ENCODE assay signal across 9 mouse cellular contexts in the genomic region with DNA sequence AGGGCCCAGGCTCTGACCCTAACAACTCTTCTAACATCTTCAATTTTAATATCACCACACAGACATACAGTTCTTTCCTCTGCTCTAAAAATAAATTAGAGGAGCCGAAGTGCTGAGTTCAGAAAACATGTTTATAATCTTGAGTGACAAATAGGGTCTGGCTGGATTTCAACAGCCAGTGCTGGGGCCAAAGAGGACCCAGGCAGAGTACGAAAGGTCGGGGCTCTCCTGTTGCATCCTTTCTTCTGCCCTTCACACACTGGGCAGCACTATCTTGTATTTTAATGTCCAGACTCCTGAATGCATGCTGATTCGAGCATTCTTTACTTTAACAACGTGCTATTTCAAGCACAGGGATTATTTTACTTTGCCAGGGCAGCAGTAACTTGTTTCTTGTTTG. TPM values are rescaled to one million over a fixed set of nuclear protein-coding genes. Genes with fewer than 3 reads are reported as not detected.
DNase-seq lines count a peak whose midpoint lies in the region; ATAC-seq and TF ChIP-seq lines count a peak whose summit lies in the region.
"Had no signal": no experiment of that assay in that cellular context is flagged by ENCODE, and none has a peak within 500 bp of the region (broad histone marks: within the 10 kb centered on the region; RNA-seq: fewer than 3 reads in every experiment).

No protein-coding gene starts in this region.

- no peaks in the 10 kb centered on the region for H3K9me3 ChIP-seq in heart, embryonic 12.5 days (replicated peaks)
- H3K9me3 ChIP-seq in kidney, postnatal 0 days (replicated peaks; ENCODE audit: low read length): no peaks in the 10 kb centered on the region
- H3K9me3 ChIP-seq in stomach, embryonic 14.5 days (ENCODE audit: control insufficient read depth, low read depth, low read length): no peaks in the 10 kb centered on the region
- H3K9me3 ChIP-seq in forebrain, embryonic 13.5 days (replicated peaks): no peaks in the 10 kb centered on the region
- H3K9me3 ChIP-seq: forebrain, embryonic 12.5 days had no signal

- WGBS in heart, embryonic 12.5 days: 18% methylated on average over 5 of the region's 5 CpGs
- 8% methylated on average over 5 of the region's 5 CpGs for WGBS in kidney, postnatal 0 days
- WGBS in stomach, embryonic 14.5 days: 21% methylated on average over 5 of the region's 5 CpGs
- 66% methylated on average over 5 of the region's 5 CpGs for WGBS in forebrain, embryonic 13.5 days

- H3K4me3 ChIP-seq in heart, embryonic 12.5 days: no peak overlapping the region
- H3K4me3 ChIP-seq in kidney, postnatal 0 days (replicated peaks; ENCODE audit: low read depth, low read length): no peak overlapping the region
- no peak overlapping the region for H3K4me3 ChIP-seq in stomach, embryonic 14.5 days (ENCODE audit: low read depth, low read length)
- no peak overlapping the region for H3K4me3 ChIP-seq in forebrain, embryonic 13.5 days
- H3K4me3 ChIP-seq: forebrain, embryonic 12.5 days had no signal

- H3K27ac ChIP-seq in heart, embryonic 12.5 days (ENCODE audit: poor library complexity, severe bottlenecking): peak overlapping the region; percentile 73
- H3K27ac ChIP-seq in kidney, postnatal 0 days: peak overlapping the region; percentile 60
- no peak overlapping the region for H3K27ac ChIP-seq in stomach, embryonic 14.5 days (ENCODE audit: low read length)
- H3K27ac ChIP-seq in forebrain, embryonic 13.5 days: no peak overlapping the region
- H3K27ac ChIP-seq: forebrain, embryonic 12.5 days had no signal

- no peaks in the 10 kb centered on the region for H3K36me3 ChIP-seq in heart, embryonic 12.5 days
- H3K36me3 ChIP-seq in kidney, postnatal 0 days (ENCODE audit: insufficient read depth, low read length): no peaks in the 10 kb centered on the region
- no peaks in the 10 kb centered on the region for H3K36me3 ChIP-seq in stomach, embryonic 14.5 days (ENCODE audit: control insufficient read depth, insufficient read depth, low read length)
- H3K36me3 ChIP-seq in forebrain, embryonic 13.5 days (ENCODE audit: poor library complexity, severe bottlenecking): no peaks in the 10 kb centered on the region
- H3K36me3 ChIP-seq: forebrain, embryonic 12.5 days had no signal

- peak; percentile 26 for DNase-seq in ovary, adult 18-20 months (ENCODE audit: low spot score)
- no peak for DNase-seq in ovary, postnatal 10 days (ENCODE audit: low spot score)
- DNase-seq in kidney, postnatal 0 days (ENCODE audit: low spot score): peak; percentile 21
- DNase-seq in right cerebral cortex, postnatal 25 days: no peak
- DNase-seq in right cerebral cortex, postnatal 10 days (ENCODE audit: low spot score in 2 of 2): no peak

- H3K4me1 ChIP-seq in heart, embryonic 12.5 days (replicated peaks): peaks cover 18% of the 10 kb centered on the region
- H3K4me1 ChIP-seq in kidney, postnatal 0 days (replicated peaks; ENCODE audit: insufficient read depth, low read length): peaks cover 9% of the 10 kb centered on the region
- no peaks in the 10 kb centered on the region; the same call in 1 of the 2 replicates for H3K4me1 ChIP-seq in stomach, embryonic 14.5 days (ENCODE audit: control insufficient read depth, insufficient read depth, low read length)
- H3K4me1 ChIP-seq in forebrain, embryonic 13.5 days: no peaks in the 10 kb centered on the region
- H3K4me1 ChIP-seq: forebrain, embryonic 12.5 days had no signal

- peak; percentile 67; the same call in 1 of the 2 replicates for ATAC-seq in heart, embryonic 12.5 days (ENCODE audit: insufficient number of reproducible peaks, low FRiP score)
- peak; percentile 57 for ATAC-seq in kidney, postnatal 0 days (replicated peaks; ENCODE audit: low FRiP score, low read depth)
- peak; percentile 15; the same call in 1 of the 2 replicates for ATAC-seq in stomach, embryonic 14.5 days (ENCODE audit: insufficient number of reproducible peaks, insufficient read depth, low FRiP score, low read depth)
- no peak for ATAC-seq in forebrain, embryonic 13.5 days

- H3K4me2 ChIP-seq in heart, embryonic 12.5 days: peak overlapping the region; percentile 43
- 0 out of 2 replicates have a peak overlapping the region, but pooled peaks have one; percentile 4 for H3K4me2 ChIP-seq in kidney, postnatal 0 days (ENCODE audit: low read length)
- no peak overlapping the region for H3K4me2 ChIP-seq in stomach, embryonic 14.5 days (replicated peaks; ENCODE audit: low read depth, low read length)
- no peak overlapping the region for H3K4me2 ChIP-seq in forebrain, embryonic 13.5 days
- H3K4me2 ChIP-seq: forebrain, embryonic 12.5 days had no signal

- H3K27me3 ChIP-seq in heart, embryonic 12.5 days (replicated peaks): no peaks in the 10 kb centered on the region
- no peaks in the 10 kb centered on the region for H3K27me3 ChIP-seq in kidney, postnatal 0 days (ENCODE audit: insufficient read depth, low read length)
- no peaks in the 10 kb centered on the region for H3K27me3 ChIP-seq in stomach, embryonic 14.5 days (ENCODE audit: control insufficient read depth, insufficient read depth, low read length)
- H3K27me3 ChIP-seq in forebrain, embryonic 13.5 days: no peaks in the 10 kb centered on the region
- H3K27me3 ChIP-seq: forebrain, embryonic 12.5 days had no signal

- no peak for TF ChIP-seq CTCF in kidney, postnatal 0 days (IDR thresholded peaks at IDR 0.05; ENCODE audit: low read depth)

- no peak overlapping the region for H3K9ac ChIP-seq in heart, embryonic 12.5 days
- no peak overlapping the region for H3K9ac ChIP-seq in kidney, postnatal 0 days (ENCODE audit: low read depth, low read length)
- no peak overlapping the region for H3K9ac ChIP-seq in stomach, embryonic 14.5 days (replicated peaks; ENCODE audit: low read depth, low read length)
- no peak overlapping the region for H3K9ac ChIP-seq in forebrain, embryonic 13.5 days
- H3K9ac ChIP-seq: forebrain, embryonic 12.5 days had no signal

RNA-seq across cellular contexts. Expression of a gene that starts 13.2 kb away (rescaled TPM):
- polyA plus RNA-seq in heart, embryonic 12.5 days (2016; fragmentation: Nextera tagmentation; extraction: Ambion mirVana): 20.4 and 22.5 TPM in 2 replicates
- polyA plus RNA-seq in kidney, postnatal 0 days (2015; fragmentation: Nextera tagmentation; extraction: Ambion mirVana): 14.5 and 15.9 TPM in 2 replicates
- polyA plus RNA-seq in stomach, embryonic 14.5 days (2014; fragmentation: Nextera tagmentation; extraction: Ambion mirVana): 1.0 and 4.0 TPM in 2 replicates
- 0.88 and 0.92 TPM in 2 replicates for polyA plus RNA-seq in forebrain, embryonic 13.5 days (2015; fragmentation: Nextera tagmentation; extraction: Ambion mirVana)

Comparison
In these comparisons a context has a peak if more than half of its experiments do, and no peak if none do; other contexts are left out.
1. DNase-seq: peak in ovary, adult 18-20 months (single experiment) and kidney, postnatal 0 days (single experiment); none in ovary, postnatal 10 days (single experiment), right cerebral cortex, postnatal 25 days (single experiment) and right cerebral cortex, postnatal 10 days (0 of 2).
2. H3K27ac ChIP-seq: peak in heart, embryonic 12.5 days (single experiment) and kidney, postnatal 0 days (single experiment); none in stomach, embryonic 14.5 days (single experiment) and forebrain, embryonic 13.5 days (single experiment).
3. H3K4me2 ChIP-seq: peak in heart, embryonic 12.5 days (single experiment) and kidney, postnatal 0 days (single experiment); none in stomach, embryonic 14.5 days (single experiment) and forebrain, embryonic 13.5 days (single experiment).